Mouse (Mus musculus) adrenal gland, postnatal 25 days (tissue): Measurements from ENCODE around the gene Gtf3c1. TPM values are rescaled to one million over a fixed set of nuclear protein-coding genes. Genes with fewer than 3 reads are reported as not detected.
"Not testable (repeated sequence)": the region's sequence is repeated elsewhere in the genome, so short reads cannot be mapped to it uniquely, and the experiment has no call there.

ENCODE experiments used
- DNase-seq: peaks from one replicate; pipeline ENCODE4 v3.0.0; 2021; ENCODE audit warnings: mixed read lengths
- long read RNA-seq: library from polyadenylated mRNA; stranded (forward); transcript quantifications from one replicate; pipeline ENCODE4 v2.0.0, GENCODE M21; 2021
- total RNA-seq: library from RNA; stranded (reverse); gene quantifications from 2 replicates; pipeline ENCODE4 v1.2.3, GENCODE M21; 2021

Gene Gtf3c1
- 80.2 and 89.2 TPM in 2 replicates for total RNA-seq
- long read RNA-seq, full-length matches to known transcripts, result 2 of 13 reads
- long read RNA-seq, partial matches to known transcripts, result 3 of 13 reads
- long read RNA-seq, other reads (novel, unspliced or antisense), result 8 of 13 reads

DNA sequence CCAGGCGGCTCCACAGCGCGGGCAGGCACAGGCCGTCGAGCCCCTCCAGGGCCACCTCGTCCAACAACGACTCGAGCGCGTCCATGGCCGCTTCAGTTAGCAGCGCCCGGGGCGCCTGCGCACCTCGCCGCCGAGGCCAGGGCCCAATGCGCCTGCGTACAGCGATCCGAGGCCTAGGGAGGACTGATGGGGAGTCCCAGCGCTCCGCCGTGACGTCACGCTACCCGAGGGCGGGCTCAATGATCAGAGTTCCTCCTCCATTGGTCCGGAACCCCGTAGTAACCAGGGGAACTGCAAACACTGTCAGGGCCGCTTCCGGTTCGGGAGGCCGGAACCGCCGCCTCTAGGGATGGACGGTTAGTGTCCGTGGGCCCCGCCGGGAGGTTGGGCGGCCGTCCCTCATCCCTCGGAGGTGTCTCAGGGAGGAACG lies at the start of gene Gtf3c1, which contains the start of gene D430042O09Rik:
Gene Gtf3c1, minus strand, starts transcription at position 188 of the 430 bp plus-strand sequence.
Gene D430042O09Rik, plus strand, starts transcription at position 296 of the 430 bp plus-strand sequence.
- DNase-seq, result peak; percentile 100

DNA sequence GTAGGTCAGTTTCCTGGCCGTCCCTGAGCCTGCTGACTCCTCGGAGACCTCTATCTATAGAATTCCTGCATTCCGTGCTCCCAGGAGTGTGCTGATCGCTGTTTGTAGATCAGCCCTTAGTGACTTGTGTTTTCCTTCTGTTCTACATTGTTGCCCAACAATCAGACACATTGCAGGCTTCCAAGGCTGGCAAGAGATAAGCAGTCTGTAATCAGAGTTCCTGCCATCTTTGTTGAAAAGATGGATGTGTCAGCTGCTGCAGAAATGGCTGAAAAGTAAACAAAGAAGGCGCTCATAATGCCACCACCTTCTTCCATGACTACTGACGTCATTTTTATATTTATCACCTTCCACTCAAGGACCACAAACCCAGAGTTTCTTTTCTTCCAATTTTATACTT lies 49.2 kb upstream of the Gtf3c1 start:
- no peak for DNase-seq

DNA sequence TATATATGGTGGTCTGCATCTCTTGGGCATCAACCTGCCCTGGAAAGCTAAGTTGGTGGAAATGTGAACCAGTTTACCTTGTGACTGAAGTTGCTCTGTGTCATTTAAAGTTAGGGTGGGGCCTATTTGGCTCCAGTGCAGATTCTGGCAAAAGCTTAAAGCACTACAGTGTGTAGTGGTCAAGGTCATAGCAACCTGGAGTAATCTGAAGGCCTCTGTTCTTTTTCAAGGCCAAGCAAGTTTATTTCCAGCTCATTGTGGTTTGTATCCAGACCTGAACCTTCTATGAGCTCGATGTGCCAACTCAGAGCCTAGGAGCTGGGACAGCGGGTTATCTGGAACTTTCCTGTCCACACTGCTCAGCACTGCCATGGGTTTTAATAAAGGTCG lies 45.7 kb upstream of the Gtf3c1 start:
- no peak for DNase-seq

DNA sequence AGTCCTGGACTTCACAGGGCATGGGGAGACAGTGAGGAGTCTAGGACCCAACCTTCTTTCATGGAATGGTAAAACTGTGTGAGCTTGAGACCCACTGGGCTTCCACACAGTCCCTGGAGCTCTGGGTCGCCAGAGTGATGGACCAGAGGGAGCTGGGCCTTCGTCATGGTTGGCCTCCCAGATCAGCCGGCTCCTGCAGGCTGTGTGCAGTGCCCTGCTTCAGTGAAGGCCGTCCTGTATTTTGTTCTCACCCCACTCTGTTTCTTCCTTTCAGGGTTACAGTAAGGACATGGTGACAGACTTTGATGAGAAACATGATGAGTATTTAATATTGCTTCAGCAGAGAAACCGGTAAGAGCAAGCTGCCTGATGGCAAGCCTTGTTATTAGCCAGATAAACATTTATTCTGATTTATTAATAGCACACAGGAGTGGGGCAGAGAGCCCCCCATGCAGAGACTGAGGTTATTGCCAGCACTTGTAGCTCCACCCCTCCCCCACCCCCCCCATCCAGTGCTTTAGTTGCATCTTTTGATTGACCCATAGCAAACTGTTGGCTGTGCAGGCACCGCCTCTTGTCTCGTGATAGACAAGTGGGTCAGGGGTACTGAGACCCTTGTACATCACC lies 45.2 kb upstream of the Gtf3c1 start:
- DNase-seq, result peak; percentile 29

DNA sequence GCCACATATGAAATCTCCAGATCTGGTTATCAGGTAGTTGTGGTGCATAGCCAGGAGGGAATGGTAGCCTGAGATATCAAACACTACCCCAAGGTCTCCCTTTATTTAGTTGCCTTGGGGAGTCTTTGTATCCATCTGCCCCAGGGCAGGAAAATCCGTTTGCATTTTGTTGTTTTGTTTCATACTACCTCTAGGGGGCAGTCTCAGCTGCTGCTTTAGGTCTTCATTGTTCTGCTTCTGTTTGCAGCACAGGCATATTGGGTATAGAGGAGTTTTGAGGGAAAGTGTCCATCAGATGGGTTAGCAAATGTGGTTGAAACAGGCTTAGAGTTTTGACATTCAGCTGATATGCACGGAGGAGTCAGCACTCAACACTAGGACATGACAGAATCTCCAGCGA lies 40.6 kb upstream of the Gtf3c1 start:
- no peak for DNase-seq

DNA sequence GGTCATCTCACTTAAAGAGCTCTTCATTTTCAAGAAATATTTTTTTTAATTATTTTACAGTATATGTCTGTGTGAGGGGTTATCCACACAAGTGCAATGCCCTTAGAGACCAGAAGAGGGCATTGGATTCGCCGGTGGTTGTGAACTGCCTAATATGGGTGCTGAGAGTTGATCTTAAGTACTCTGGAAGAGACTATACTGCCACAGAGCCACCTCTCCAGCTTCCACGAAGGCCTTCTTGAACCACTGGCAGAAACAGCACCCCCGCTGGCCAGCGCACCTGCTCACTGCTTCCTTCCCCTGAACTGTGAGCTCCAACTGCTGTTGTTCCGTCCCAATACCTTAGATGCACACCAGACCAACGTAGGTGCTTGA lies 39.7 kb upstream of the Gtf3c1 start:
- DNase-seq, result no peak

DNA sequence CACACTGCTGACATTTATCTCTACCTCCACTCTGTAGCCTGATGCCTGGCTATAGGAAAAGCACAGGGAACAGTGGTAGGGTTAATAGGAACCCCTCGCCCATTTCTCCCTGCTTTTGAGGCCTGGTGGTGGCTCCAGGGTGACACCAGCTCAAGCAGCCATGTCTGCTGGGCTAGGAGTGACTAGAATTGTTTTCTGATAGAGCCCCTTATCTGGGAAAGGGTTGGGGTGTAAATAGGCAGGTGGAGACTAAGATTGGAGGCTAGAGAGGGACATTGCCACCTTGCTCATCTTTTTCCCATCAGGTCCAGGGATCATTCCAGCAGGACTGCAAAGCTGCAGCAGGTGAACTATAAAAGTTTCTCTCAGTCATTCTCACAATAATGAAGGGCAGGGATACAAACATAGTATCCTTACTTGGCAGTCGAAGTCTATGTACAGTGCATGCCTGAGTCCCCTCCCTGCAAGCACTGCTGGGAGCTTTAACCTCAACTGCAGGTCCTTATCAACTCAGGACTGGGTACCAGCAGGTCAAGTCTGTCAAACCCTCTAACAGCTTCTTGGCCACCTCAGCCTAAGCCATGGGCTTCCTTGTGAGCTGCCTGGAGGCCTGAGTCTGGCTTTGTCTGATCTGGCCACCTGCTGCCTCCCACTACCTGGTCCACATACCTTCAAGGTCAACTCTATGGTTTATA lies 39.2 kb upstream of the Gtf3c1 start:
- no peak for DNase-seq

DNA sequence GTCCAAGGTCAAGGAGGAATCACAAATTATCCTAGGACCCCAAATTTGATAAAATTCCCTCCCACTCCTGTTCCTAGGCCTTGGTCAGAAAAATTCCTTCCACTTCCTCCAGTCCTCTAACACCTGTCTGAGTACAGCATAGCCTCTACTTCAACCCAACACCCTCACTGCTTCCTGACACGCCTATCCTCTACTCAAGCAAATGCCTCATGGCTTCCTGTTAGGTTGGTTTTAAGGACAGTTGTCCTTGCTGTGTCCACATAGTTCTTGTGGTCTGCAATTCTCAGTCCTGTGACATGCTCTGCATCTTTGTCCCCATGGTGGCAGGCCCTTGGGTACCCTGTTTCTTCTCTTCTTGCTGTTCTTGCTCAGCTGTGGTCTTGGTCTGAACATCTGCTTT lies 37.2 kb upstream of the Gtf3c1 start:
- no peak for DNase-seq

DNA sequence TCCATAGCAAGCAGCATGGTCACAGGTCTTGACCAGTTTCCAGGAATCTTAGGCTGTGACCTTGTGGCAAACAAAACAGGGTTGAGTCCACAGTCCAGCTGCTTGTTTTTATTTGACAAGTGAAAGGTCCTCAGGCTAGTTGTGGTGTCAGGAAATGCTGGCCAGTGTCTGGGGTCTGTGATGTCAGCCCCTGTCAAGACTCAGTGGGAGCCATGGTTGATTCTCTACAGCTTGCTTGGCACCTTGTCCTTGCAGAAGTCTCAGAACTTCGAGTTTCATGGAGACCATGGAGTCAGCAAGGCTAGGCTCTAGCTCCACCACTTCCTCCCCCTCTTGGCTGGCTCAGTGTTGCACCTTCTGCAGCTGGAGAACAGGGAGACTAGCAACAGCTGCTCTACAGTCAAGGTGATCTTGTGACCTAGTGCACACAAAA lies 33.7 kb upstream of the Gtf3c1 start:
- DNase-seq, result no peak

DNA sequence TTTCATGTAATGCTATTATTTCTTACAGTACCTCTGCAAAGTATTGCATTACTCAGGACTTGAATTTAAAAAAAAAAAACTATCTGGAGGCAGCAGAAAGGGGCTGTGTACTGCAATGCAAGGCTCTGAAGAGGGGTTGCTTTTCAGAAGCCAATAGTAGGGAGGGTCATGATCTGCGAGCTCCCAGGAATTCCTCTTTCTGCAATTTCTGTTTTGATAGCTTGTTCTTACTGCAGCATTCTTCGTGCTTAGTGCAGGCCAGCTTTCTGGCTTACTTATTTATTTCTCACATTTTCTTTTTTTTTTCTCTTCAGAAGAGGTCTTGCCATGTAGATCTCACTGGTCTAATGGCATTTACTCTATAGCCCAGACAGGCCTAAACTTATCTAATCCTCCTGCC lies 32.9 kb upstream of the Gtf3c1 start:
- no peak for DNase-seq

DNA sequence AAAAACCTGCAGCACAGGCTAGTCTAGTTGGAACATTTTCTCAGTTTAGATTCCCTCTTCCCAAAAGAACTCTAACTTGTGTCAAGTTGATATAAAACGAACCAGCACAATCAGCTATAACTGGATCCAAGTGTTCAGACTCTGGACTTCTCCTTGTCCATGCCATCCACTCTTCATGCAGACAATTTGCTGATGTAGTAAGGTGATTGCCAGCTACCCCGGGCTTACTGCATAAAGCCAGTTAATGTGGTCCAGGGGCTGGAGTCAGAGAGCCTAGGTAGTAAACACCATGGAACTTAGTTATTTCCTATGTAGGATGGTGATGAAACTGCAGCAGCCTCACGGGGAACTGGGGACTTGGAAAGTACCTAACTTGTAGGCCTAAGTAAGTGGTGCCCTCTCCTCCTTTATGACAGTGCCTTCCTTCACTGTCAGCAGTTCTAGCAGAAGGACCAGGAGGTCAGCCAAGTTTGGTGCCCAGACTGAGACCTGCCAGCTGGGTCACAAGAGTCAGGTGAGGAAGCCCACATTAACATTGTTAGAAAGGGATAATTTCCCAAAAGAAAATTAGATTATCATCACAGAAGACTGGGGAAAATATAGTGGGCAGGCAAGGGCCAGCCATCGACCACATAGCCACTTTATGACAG lies 28.9 kb upstream of the Gtf3c1 start:
- no peak for DNase-seq

DNA sequence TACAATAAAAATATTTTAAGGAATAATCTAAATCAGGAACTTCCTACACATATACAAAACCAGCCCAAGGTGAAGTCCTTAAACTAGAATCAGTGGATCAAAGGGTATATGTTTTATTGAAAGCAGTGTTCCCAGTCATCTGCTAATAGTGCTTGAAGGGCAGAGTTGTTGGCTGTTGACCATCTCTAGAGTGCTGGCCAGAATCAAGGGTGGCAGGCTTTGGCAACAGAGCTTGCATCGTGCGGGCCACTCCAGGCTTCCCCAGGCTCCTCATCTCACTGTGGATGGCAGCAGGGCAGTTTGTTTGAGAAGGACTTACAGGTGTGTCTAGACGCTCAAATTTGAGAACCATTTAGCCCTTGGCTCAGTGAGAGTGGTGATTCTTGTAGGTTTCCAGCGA lies 26.2 kb upstream of the Gtf3c1 start:
- DNase-seq, result no peak

DNA sequence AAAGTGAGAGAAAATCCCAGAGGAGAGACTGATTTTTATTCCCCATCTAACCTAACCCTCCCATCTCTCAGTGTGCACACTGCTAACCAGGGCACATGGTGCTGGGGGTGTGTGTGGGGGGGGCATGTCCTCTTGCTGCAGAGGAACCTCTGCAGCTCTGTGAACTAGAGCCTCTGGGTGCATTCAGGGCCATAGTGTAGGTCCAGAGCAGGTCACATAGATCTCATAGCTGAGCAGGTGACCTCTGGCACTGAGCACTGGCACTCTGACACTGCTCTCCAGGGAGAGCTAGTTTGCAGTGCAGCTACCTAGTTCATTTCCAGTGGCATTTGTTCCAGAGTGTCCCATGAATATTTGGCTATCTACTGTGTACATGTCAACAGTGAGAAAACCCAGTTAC lies 24.1 kb upstream of the Gtf3c1 start:
- no peak for DNase-seq

DNA sequence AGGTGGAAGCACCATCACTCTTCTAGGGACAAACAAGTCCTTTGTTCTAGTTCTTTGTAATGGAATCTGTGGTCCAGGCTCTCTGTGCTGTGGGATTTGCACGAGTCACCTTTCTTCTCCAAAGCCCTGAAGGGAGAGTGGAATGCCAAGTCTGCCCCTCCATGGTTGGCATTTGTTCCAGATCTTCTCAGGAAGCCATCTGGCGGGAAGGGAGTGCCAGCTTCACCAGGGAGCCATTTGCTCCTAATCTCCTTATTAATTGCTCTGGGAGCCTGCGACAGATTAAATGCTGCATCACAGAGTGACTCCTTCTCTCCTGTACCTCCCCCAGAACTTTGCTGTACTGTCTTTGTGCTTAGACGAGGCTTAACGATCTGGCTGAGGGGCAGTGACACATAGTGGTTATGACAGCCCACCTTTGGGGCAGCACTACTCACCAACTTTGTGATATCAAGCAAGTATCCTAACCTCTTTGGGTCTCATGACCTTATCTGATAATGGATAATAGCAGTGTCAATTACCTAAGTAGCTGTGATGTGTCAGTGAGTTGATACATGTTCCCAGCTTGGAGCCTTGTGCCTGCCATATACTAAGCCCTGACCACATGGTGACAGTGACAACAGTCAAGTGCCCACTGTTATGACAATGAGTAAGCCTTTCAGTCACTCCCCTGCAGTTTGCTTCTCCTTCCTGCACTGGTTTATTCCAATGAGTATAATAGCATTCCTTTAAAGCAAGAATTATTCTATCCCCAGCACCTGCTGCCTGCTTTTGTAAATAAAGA lies 15.8 kb upstream of the Gtf3c1 start:
- no peak for DNase-seq

DNA sequence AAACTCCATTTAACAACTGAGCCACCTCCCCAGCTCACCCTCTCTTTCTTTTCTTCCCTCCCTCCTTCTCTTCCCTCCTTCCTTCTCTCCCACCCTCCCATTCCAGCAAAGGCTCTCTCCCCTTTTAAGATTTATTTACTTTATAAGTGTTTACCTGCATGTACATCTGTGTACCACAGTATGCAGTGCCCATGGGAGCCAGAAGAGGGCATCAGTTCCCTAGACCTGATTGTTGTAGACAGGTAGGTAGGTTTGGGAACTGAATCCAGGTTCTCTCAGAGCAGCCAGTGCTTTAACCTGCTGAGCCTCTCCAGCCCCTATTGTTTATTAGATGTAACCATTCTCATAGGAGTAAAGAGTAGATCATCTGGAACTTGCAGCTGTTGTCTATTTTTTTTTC lies 14.5 kb upstream of the Gtf3c1 start:
- DNase-seq, result peak; percentile 16

DNA sequence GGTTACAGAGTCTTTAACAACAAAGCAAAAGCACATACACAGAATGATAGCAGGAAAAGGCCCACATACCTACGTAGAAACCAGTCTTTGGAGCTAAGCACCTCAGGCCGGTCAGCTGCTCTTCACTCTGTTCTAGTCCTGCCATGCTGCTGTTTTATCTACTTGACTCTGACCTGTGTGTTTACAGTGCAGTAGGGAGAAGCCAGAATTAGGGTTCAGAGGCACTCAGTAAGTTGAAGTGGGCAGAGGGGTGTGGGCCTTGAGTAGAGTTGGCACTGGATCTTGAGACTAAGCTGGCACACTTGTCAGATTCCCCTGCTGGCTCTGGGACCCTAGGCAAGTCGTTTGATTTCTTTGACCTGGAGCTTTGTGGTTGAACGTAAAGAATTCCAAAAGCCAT lies 13.5 kb upstream of the Gtf3c1 start:
- DNase-seq, result no peak

DNA sequence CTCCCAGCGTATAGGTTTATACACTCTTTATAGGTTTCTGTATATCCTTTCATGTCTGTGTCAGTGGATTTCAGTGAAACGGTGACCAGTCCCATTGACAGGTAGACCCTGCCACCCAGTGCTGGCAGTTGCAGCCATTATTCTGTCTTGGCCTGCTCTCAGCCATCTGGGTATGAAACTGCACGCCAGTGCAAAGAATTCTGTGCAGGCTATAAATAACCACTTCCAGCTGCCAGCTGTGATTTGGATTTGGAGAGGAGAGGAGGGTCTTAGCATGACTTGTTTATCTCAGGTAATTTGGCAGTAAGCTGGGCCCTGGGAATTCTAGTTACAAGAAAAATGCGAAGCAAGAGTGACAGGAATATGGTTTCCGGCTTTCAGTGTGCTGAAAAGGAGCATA lies 12.8 kb upstream of the Gtf3c1 start:
- DNase-seq, result no peak

DNA sequence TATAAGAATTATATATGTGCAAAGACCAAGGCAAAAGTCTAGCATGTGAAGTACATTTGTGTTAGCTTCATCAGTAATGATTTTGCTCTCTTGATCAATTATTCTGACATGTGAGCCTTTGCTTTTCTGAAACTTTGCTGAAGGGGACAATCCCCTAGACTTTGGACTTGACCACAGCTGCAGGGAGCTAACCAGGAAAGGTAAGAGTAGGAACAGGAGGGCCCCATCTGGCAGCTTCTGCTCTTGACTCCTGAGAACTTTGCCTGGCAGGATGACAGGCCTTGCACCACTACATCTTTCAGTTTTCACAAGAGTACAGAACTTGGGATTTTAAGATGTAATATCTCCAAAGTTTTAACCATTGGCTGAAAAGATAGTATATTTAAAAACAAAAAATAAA lies 10.0 kb upstream of the Gtf3c1 start:
- DNase-seq, result no peak

DNA sequence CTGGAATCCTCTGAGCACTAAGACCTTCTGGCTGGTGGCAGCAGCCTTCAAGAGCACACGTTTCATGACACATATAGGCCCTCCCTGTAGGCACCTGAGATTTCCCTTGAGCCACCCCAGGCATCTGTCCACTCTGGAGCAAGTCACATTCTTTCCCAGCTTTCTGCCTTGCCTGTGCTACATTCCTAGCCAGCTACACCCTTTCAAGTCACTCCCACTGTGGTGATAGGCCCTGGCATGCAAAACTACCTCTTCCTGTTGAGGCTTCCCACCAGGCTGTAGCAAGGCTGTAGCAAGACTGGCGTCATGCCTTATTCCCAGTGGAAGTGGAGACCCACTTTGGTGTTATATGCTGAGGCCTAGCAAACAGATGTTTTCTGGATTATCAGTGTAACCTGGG lies 9.1 kb upstream of the Gtf3c1 start:
- no peak for DNase-seq

DNA sequence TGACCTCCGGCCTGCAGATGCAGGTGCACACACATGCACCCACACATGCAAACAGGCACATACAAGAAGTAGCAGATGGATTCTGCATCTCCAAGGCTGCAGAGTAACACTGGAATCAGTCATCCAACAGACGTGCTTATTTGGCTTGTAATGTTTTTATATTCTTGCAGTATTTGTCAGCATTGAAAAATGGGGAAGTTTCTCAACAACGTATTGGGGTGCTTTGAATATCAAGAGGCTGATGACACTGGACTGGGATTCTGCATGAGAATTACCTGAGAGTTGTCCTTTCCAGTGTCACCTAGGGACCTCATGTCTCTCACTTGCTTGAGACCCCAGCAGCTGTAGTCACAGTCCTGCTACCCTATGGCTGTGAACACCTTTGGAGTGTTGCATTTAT lies 7.2 kb upstream of the Gtf3c1 start:
- no peak for DNase-seq

DNA sequence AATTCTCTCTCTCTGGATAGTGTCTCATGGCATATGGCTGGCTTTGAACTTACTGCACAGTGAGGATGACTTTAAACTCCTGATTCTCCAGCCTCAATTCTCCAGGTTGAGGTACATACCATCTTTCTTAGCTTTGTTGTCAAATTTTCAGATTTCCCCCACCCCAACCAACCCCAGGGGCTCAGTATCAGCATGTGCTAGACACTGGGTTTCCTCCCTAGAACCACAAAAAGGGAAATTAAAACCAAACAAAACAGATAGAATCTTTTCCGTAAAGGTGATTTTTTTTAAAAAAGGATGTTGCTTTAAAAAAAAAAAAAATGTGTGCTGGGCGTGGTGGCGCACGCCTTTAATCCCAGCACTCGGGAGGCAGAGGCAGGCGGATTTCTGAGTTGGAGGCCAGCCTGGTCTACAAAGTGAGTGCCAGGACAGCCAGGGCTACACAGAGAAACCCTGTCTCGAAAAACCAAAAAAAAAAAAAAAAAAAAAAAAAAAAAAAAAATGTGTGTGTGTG lies 6.0 kb upstream of the Gtf3c1 start:
- not testable (repeated sequence) for DNase-seq

DNA sequence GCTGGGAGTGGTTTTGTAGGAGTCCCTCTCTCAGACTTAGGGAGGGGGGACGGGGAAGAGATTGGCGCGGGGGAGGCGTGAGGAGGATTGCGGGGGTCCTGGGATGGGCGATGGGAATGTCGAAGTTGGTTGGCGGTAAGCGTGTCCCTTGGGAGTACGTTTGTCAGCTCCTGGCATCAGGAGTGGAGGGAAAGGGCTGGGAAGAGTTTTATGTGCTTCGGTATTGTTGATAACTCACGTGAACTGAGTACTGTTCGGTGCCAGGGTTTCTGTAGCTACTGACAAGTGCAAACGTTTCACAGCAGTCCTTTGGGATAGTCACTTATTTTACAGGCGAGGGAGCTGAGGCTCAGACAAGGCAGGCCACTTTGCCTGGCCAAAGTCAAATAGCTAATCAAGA lies 520 bp upstream of the Gtf3c1 start:
- DNase-seq, result no peak
